Mouse (Mus musculus) forebrain, embryonic 11.5 days (tissue): ENCODE measurements around the gene 2310009B15Rik. TPM values are rescaled to one million over a fixed set of nuclear protein-coding genes. Genes with fewer than 3 reads are reported as not detected.

ENCODE experiments used
- ATAC-seq: fragments of 200-750 bp; cut with Nextera tagmentation; replicated peaks from 2 replicates; pipeline ENCODE4 v1.8.0; 2017; ENCODE audit warnings: moderate TSS enrichment; ENCODE audit not compliant: low FRiP score
- DNase-seq: peaks from one replicate; pipeline ENCODE4 v3.0.0-alpha.2; 2017; ENCODE audit warnings: low spot score
- H3K27ac ChIP-seq: fragments of 300-500 bp; sonication (generic); 2 replicates; pipeline ENCODE4 v1.5.1; 2014; ENCODE audit warnings: low read depth, low read length
- H3K27me3 ChIP-seq: fragments of 300-500 bp; sonication (generic); 2 replicates; pipeline ENCODE4 v1.6.1; 2014; ENCODE audit warnings: mild to moderate bottlenecking, low read length, mixed read lengths; ENCODE audit not compliant: control insufficient read depth, insufficient read depth
- H3K36me3 ChIP-seq: fragments of 300-500 bp; sonication (generic); 2 replicates; pipeline ENCODE4 v1.6.1; 2014; ENCODE audit warnings: mild to moderate bottlenecking, low read length, moderate library complexity, mixed read lengths; ENCODE audit not compliant: control insufficient read depth, insufficient read depth
- H3K4me1 ChIP-seq: fragments of 300-500 bp; sonication (generic); replicated peaks from 2 replicates; pipeline ENCODE4 v1.6.1; 2014; ENCODE audit warnings: low read length, mixed read lengths; ENCODE audit not compliant: control insufficient read depth, insufficient read depth
- H3K4me2 ChIP-seq: fragments of 300-500 bp; sonication (generic); 2 replicates; pipeline ENCODE4 v1.6.1; 2014; ENCODE audit warnings: low read depth, mild to moderate bottlenecking, low read length, moderate library complexity, mixed read lengths; ENCODE audit not compliant: severe bottlenecking
- H3K4me3 ChIP-seq: fragments of 300-500 bp; sonication (generic); 2 replicates; pipeline ENCODE4 v1.5.1; 2014; ENCODE audit warnings: low read depth, low read length
- H3K9ac ChIP-seq: fragments of 300-500 bp; sonication (generic); 2 replicates; pipeline ENCODE4 v1.6.1; 2014; ENCODE audit warnings: low read length
- H3K9me3 ChIP-seq: fragments of 300-500 bp; sonication (generic); 2 replicates; pipeline ENCODE4 v1.6.1; 2016; ENCODE audit warnings: low read length, mixed read lengths; ENCODE audit not compliant: control insufficient read depth
- WGBS: fragments of 180-500 bp; shearing (Covaris S2); extraction: QIAGEN DNeasy Blood & Tissue Kit; methylation state at CpG from one replicate; pipeline ENCODE4 v1.1.7; 2014; 5-methylcytosine and 5-hydroxymethylcytosine counted together
- polyA plus RNA-seq: library from polyadenylated mRNA; unstranded; fragments of >200 nt; fragmentation: Nextera tagmentation; extraction: Ambion mirVana; gene quantifications from 2 replicates; pipeline ENCODE4 v1.2.1, GENCODE M21; 2014

Gene 2310009B15Rik
- polyA plus RNA-seq, 1 experiment from 2014 or later: 44.3 TPM

- H3K27ac ChIP-seq: no peak overlapping the region
- no peak overlapping the region for H3K9ac ChIP-seq
- peak overlapping the region; percentile 18; the same call in 1 of the 2 replicates for H3K4me2 ChIP-seq
- H3K27me3 ChIP-seq: peaks cover 63% of the 10 kb centered on the region
- peaks cover 21% of the 10 kb centered on the region; the same call in 1 of the 2 replicates for H3K4me1 ChIP-seq
- ATAC-seq (no peak), DNase-seq (peak; percentile 62)
- no peaks in the 10 kb centered on the region for H3K36me3 ChIP-seq
- H3K9me3 ChIP-seq: no peaks in the 10 kb centered on the region
- 3% methylated on average over 12 of the region's 12 CpGs for WGBS
- peak overlapping the region; percentile 24 for H3K4me3 ChIP-seq
Measured at GRCm38 (mm10) chr1:138846131-138846530, 10.5 kb downstream of the 2310009B15Rik start.

- peak overlapping the region; percentile 12; the same call in 1 of the 2 replicates for H3K9ac ChIP-seq
- H3K4me2 ChIP-seq: peak overlapping the region; percentile 18; the same call in 1 of the 2 replicates
- H3K27me3 ChIP-seq: peaks cover 62% of the 10 kb centered on the region
- peak overlapping the region; percentile 24 for H3K4me3 ChIP-seq
- H3K27ac ChIP-seq: no peak overlapping the region
- WGBS: 8% methylated on average over 3 of the region's 3 CpGs
- no peak for ATAC-seq
- DNase-seq: no peak
- H3K4me1 ChIP-seq: peaks cover 21% of the 10 kb centered on the region; the same call in 1 of the 2 replicates
- no peaks in the 10 kb centered on the region for H3K36me3 ChIP-seq
- H3K9me3 ChIP-seq: no peaks in the 10 kb centered on the region
Measured at GRCm38 (mm10) chr1:138845481-138845880, 11.2 kb downstream of the 2310009B15Rik start.

- 2% methylated on average over 3 of the region's 3 CpGs for WGBS
- DNase-seq (peak; percentile 59), ATAC-seq (peak; percentile 14; the same call in 1 of the 2 replicates)
- Histone ChIP-seq H3K9ac (peak overlapping the region; percentile 52), H3K36me3 (no peaks in the 10 kb centered on the region), H3K4me2 (peak overlapping the region; percentile 69), H3K4me1 (peaks cover 21% of the 10 kb centered on the region; the same call in 1 of the 2 replicates), H3K9me3 (no peaks in the 10 kb centered on the region), H3K27me3 (peaks cover 70% of the 10 kb centered on the region), H3K4me3 (peak overlapping the region; percentile 32), H3K27ac (peak overlapping the region; percentile 74; the same call in 1 of the 2 replicates)
Measured at GRCm38 (mm10) chr1:138844166-138844565, 12.5 kb downstream of the 2310009B15Rik start.

- DNase-seq (peak; percentile 83), ATAC-seq (peak; percentile 54)
- Histone ChIP-seq H3K4me3 (peak overlapping the region; percentile 32), H3K4me1 (peaks cover 17% of the 10 kb centered on the region), H3K4me2 (peak overlapping the region; percentile 69), H3K27ac (peak overlapping the region; percentile 74), H3K9me3 (no peaks in the 10 kb centered on the region), H3K9ac (peak overlapping the region; percentile 52), H3K36me3 (no peaks in the 10 kb centered on the region), H3K27me3 (peaks cover 71% of the 10 kb centered on the region)
- under 1% methylated on average over 35 of the region's 35 CpGs for WGBS
Measured at GRCm38 (mm10) chr1:138843361-138844091, 13.1 kb downstream of the 2310009B15Rik start.

- H3K27ac ChIP-seq: peak overlapping the region; percentile 25; the same call in 1 of the 2 replicates
- no peak for DNase-seq
- peak overlapping the region; percentile 70; the same call in 1 of the 2 replicates for H3K4me2 ChIP-seq
Measured at GRCm38 (mm10) chr1:138842756-138843155, 13.9 kb downstream of the 2310009B15Rik start.

GRCm38 (mm10) chr1:138842315-138842714, 14.3 kb downstream of the 2310009B15Rik start:
- peak overlapping the region; percentile 63 for H3K27ac ChIP-seq
- peak; percentile 54 for ATAC-seq
- H3K9ac ChIP-seq: peak overlapping the region; percentile 65
- H3K4me3 ChIP-seq: peak overlapping the region; percentile 48
- peak overlapping the region; percentile 70; the same call in 1 of the 2 replicates for H3K4me2 ChIP-seq
- no peaks in the 10 kb centered on the region for H3K36me3 ChIP-seq
- peaks cover 12% of the 10 kb centered on the region for H3K4me1 ChIP-seq
- DNase-seq: peak; percentile 73
- peaks cover 72% of the 10 kb centered on the region for H3K27me3 ChIP-seq
- H3K9me3 ChIP-seq: no peaks in the 10 kb centered on the region
- under 1% methylated on average over 8 of the region's 8 CpGs for WGBS

More at GRCm38 (mm10) chr1:138842756-138843155, 13.9 kb downstream of the 2310009B15Rik start:
- peaks cover 13% of the 10 kb centered on the region for H3K4me1 ChIP-seq
- peak overlapping the region; percentile 5; the same call in 1 of the 2 replicates for H3K9ac ChIP-seq
- no peak; the same call in 1 of the 2 replicates for ATAC-seq
- H3K27me3 ChIP-seq: peaks cover 70% of the 10 kb centered on the region
- no peaks in the 10 kb centered on the region for H3K36me3 ChIP-seq
- peak overlapping the region; percentile 48 for H3K4me3 ChIP-seq
- no peaks in the 10 kb centered on the region for H3K9me3 ChIP-seq
- 0% methylated on average over 10 of the region's 10 CpGs for WGBS

- peak overlapping the region; percentile 48 for H3K4me3 ChIP-seq
- peaks cover 12% of the 10 kb centered on the region for H3K4me1 ChIP-seq
- DNase-seq (peak; percentile 83), ATAC-seq (peak; percentile 31; the same call in 1 of the 2 replicates)
- H3K4me2 ChIP-seq: peak overlapping the region; percentile 70
- H3K27ac ChIP-seq: peak overlapping the region; percentile 63
- H3K9me3 ChIP-seq: no peaks in the 10 kb centered on the region
- H3K9ac ChIP-seq: peak overlapping the region; percentile 65
- H3K27me3 ChIP-seq: peaks cover 73% of the 10 kb centered on the region
- WGBS: 1% methylated on average over 54 of the region's 54 CpGs
- no peaks in the 10 kb centered on the region for H3K36me3 ChIP-seq
Measured at GRCm38 (mm10) chr1:138841306-138842095, 15.2 kb downstream of the 2310009B15Rik start.
